Mouse (Mus musculus) megakaryocyte, adult 5-6 weeks (primary cell): ENCODE results near the gene Hmgb2. TPM values are rescaled to one million over a fixed set of nuclear protein-coding genes. Genes with fewer than 3 reads are reported as not detected.
"Not testable (repeated sequence)": the region's sequence is repeated elsewhere in the genome, so short reads cannot be mapped to it uniquely, and the experiment has no call there.

Experiments used
- ATAC-seq: 2 replicates; pipeline ENCODE4 v1.8.0; 2016; ENCODE audit warnings: mild to moderate bottlenecking, inconsistent platforms; ENCODE audit not compliant: poor library complexity, severe bottlenecking
- total RNA-seq, 2 experiments: library from RNA; stranded (forward) in 1 of 2; stranded (reverse) in 1 of 2; fragments of 153-499, 151-499 nt in 1 of 2; fragments of 221-1000, 200-1000 nt in 1 of 2; gene quantifications; 2 replicates each; pipeline versions ENCODE4 v1.2.3 to v1.2.4; 2015 to 2017

Gene Hmgb2
- total RNA-seq (2015): 624 and 684 TPM in 2 replicates
- 745 and 753 TPM in 2 replicates for total RNA-seq (2017)

DNA sequence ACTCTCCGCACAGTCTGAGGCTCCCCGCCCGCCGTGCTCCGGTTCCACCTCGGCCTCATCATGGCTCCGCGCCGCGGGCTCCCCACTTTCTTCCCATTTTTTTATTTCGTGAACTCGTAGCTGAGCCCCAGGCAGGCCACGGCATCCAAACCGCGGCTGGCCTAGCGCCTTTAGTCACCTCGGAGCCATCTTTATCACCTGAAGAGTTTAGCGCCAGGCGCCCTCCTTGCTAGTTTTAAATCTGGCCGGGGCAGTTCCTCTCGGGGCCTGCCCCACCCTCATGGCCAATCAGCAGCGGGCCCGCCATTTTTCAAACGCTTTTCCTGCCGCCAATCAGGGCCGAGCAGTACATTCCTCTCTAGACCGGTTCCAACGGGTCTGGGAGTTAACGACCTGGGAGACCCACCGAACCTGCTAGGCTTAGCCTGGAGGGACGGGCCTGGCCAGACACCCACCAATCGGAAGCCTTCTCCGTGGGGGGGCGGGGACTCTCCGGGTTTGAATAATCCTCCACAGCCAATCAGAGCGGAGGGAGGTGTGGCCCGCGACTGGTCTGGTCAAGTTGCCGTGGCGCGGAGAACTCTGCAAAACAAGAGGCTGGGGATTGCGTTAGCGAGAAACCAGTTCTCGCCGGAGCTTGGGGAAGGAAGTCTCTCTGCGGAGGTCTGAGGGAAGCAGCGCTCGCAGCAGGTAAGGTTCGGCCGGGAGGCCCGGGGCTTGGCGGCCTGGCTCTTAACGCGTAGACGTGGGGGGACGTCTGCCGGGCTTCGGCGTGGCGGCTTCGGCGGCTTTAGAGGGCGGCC lies at the start of gene Hmgb2:
Gene Hmgb2 (plus strand): TSS at position 592 of the 803 bp plus-strand sequence.
- peak; percentile 90 for ATAC-seq

DNA sequence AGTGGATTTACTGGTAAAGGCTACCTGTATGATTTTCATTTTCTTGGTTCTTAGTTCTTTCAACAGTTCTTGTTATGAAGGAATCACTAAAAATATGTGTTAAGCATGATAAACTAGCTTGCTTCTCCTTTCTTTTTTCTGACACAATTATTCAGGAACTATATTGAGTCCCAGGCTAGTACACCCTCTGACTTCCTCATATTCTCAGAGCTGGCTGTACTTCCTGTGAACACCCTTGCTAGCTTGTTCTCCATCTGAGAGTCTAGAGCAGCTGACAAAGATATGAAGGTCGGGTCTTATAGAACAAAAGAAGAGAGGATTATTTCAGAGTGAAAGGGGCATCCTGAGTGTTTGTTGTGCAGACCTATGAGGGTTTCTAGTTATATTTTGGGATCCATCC lies 48.9 kb upstream of the Hmgb2 start:
- peak; percentile 99 for ATAC-seq

DNA sequence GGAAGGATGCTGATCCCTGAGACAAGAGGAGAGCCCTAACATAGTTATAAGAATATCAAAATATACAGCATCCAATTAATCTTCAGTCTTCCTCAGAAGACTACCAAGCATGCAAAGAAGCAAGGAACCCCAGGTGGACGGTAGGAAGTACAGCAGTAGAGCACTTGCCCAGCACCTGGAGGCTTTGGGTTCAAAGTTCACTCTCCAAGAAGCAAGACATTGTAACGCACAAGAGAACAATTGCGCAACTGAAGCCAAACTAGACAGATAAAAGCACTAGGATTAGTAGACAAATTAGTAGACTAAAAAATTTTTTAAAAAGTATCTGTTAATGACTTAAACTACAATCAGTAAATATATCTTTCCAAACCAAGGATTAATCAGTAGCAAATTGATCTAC lies 48.0 kb upstream of the Hmgb2 start:
- ATAC-seq: no peak

DNA sequence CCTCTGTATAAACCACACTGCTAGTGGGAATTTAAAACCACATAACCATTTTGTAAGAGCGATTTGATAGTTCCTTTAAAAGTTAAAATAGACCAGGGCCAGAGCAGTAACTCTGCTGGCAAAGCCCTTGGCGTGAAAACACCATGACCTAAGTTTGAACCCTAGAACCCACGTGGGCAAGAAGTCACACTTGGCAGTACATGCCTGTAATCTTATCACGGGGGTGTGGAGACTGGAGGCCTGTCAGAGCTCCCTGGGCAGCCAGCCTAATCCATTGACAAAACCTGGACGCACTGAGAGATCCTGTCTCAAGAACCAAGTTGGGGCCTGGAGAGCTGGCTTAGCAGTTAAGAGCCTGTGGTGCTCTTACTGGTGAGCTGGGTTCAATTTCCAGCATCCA lies 43.1 kb upstream of the Hmgb2 start:
- peak; percentile 90 for ATAC-seq

DNA sequence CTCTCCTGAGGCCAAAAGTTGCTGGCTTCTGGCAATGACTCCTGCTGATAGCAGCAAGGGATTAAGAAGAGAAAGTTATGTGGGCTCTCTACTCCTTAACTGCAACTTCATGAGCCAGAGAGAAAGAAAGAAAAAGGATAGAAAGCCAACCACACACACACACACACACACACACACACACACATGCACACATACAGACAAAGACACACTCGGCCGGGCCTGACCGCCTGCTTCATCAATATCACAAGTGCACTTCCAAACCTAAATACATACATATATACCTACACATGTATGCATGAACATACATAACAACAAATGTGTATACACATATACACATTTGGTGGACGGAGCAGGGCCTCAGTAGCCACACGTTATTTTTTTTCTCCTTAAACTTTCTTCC lies 40.8 kb upstream of the Hmgb2 start:
- ATAC-seq: no peak

DNA sequence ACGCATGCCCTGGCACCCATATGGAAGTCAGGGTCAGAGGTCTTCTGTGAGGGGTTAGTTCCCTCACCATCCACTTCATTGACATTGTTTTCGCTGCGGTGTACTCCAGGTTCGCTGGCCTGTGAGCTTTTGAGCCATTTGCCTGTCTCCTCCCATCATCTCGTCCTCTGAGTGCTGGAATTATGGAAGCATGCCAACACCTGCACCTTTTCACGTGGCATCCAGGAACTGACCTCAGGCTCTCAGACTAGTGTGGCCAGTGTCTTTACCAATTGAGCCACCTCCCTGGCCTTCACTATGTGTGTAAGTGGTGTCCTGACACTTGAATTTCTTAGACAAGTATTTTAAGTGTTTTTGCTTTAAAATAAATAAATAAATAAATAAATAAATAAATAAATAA lies 38.0 kb upstream of the Hmgb2 start:
- ATAC-seq: no peak

DNA sequence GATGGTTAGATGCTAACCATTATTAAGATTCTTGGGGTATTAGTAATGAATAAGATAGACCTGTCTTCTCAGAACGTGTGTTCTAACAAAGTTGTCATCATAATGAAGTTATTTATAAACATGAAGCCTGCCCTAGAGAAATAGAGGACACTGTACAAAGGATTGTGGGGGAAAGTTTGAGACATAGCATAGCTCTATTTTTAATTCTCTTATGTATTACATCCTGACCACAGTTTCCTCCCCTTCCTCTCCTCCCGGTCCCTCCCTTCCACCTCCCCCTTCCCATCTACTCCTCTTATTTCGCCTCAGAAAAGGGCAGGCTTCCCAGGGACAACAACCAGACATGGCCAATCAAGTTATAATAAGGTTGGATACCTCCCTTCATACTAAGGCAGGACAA lies 33.3 kb upstream of the Hmgb2 start:
- no peak for ATAC-seq

DNA sequence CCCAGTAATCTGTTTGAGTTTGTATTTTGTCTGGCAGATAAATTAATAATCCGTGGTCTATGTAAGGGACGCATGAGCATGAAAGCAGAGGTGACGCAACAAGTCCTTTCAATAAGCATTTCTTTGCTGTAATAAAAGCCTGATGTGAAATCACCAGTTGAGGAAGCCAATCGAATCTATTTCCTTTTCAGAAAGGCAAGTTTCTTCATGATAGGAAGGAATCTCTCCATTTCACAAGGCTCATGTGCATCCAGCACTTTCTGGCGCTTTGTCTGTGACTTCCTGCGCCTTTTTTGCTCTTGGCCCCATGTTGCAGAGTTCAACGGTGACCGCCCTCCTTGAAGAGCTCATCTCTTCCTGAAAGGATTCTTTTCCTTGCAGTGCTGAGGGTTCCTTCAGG lies 32.0 kb upstream of the Hmgb2 start:
- peak; percentile 87 for ATAC-seq

GRCm38 (mm10) chr8:57480606-57481005 lies 31.1 kb upstream of the Hmgb2 start:
- ATAC-seq: no peak

DNA sequence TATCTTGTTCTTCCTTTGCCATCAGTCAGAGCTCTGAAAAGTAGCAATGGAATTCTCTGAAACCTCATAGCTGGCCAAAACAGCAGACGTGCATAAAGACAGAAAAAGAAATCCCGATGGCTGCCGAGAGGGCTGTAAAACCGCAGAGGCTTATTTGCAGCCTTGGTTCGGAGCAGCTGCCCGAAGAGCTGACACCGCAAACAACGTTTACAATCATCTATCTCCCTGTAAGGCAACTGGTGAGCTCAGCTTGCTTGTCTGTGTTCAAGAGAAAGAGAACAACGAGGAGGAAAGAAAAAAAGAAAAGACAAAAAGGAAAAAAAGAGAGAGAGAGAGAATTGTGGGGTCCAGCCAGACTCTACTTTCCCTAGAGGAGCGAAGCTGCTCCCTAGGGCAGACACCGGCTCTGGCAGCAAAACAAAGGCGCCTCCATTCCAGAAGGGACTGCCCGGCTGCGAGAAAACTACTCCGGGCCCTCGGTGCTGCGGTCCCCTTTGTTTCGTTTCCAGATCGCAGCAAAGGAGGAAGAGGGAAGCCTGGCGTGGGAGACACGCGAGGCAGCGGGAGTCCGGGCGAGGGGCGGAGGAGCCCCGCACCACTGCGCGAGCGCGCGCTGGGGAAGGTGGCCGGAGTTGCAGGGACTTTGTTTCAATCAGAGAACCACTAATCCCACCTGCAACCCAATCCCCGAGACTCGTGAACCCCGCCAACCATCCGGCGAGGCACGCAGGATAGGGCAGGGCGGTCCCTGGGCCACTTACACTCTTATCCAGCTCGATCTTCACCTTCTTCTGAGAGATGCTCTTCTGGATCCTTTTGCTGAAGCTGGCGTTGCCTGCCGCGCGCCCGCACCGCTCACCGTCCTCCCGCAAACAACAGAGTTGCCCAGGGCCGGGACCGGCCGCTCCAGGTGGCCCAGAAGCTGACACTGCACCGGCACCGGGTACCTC lies 24.9 kb upstream of the Hmgb2 start:
- peak; percentile 49 for ATAC-seq

- peak; percentile 92 for ATAC-seq
Measured at GRCm38 (mm10) chr8:57487441-57488155, 24.1 kb upstream of the Hmgb2 start, which contains the start of gene Sap30. Gene Sap30 (minus strand): TSS chr8:57487860.

DNA sequence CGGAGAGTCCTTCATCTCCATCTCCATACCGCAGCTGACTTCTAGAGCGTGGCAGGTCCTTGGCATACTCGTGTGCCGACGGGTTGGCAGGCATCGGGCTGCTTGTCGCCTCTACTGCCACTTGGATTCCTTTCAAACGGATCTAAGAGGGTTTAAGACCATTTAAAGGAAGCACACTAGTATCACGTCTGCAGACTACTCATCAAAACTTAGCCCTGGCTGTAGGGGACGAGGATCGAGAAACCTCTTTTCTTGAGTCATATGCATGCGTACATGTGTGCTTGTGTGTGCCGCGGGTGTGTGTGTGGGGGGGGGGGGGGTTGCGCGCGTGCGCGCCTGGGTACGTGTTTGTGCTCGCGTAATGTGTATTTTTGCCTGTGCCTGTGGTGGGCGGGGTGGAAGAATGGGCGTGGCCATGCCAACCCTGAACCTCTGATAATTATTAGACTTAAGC lies 23.4 kb upstream of the Hmgb2 start:
- peak; percentile 39 for ATAC-seq

DNA sequence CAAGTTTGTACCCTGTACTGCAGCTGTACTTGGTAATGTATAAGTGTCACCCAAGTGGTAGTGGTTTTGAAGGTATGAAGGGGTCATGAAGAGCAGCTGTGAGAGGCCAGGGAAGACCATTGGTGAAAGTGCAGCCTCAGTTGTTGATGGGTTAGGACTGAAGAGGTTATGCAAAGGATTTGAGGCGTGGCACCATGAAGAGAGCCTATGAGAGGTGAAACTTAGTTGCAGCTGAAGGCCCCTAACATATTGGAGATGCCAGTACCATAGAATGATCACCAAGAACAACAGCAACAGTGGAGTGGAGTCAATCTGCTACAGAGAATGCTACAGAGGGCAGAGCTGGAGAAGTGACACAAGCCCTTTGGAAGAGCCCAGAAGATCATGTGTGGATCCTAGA lies 22.3 kb upstream of the Hmgb2 start:
- ATAC-seq: no peak

DNA sequence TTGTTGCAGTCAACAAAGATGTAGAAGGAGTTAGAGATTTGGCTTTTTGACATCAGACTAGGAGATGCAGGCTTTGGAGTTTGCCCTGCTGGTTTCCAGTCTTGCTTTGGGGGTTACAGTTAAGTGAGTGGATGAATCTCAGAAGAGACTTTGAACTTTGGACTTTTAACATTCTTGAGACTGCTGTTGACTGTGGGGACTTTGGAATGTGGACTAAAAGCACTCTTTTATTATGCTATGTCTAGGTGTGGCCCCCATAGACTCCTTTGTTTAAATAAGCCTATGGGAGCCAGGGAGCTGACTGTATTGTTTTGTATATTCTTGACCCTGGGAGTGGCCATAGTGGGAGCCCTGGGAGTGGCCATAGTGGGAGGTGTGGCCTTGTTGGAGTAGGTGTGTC lies 21.8 kb upstream of the Hmgb2 start:
- ATAC-seq: no peak

GRCm38 (mm10) chr8:57491873-57492272 lies 19.8 kb upstream of the Hmgb2 start:
- ATAC-seq: no peak

DNA sequence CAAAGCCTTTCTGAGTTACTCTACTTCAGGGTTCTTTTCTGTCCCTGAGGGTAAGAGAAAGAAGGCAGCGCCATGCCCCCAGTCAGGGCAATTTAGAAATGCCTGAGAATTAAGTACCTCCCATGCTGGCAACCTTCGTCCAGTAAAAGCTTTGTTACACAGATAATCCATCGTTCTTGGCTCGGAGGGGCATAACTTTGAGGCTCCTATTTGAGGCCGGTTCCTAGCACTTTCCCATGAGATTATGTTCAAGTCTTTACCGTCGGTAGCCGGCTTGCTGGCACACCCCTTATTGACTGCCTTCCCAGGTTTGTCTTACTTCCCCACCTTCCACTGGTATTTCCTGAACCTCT lies 13.2 kb upstream of the Hmgb2 start:
- no peak for ATAC-seq

- ATAC-seq: 0 out of 2 replicates have a peak, but pooled peaks have one; percentile 17
Measured at GRCm38 (mm10) chr8:57498847-57499511, 12.7 kb upstream of the Hmgb2 start.

DNA sequence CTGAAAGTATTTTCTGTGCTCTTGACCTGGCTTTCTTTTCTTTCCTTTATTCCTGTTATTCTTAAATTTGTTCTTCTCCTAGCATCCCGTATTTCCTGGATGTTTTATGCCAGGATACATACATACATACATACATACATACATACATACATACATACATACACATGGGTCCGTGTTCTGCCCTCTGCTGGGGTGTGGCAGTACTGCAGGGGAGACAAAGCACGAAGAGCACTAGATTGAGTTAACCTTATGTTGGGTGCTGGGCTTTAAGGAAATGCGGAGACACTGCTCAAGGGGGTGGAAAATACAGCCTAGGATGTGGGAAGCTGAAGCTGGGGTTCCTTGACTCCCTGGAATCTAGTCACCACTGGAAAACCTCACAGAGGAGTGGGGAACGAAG lies 8.1 kb upstream of the Hmgb2 start:
- ATAC-seq: peak; percentile 92

DNA sequence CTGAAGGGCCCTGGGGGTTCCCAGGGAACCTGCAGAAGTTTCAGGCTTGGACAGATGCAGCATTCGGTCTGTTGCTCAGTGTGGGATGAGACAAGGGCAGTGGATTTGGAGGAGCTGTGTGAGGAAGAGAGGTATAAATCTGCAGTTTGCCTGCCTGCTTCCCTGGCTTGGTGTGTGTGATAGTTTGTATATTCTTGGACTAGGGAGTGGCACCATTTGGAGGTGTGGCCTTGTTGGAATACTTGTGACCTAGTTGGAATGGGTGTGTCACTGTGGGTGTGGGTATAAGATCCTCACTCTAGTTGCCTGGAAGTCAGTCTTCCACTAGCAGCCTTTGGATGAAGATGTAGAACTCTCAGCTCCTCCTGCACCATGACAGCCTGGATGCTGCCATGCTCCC lies 6.2 kb upstream of the Hmgb2 start:
- ATAC-seq: not testable (repeated sequence)

GRCm38 (mm10) chr8:57507556-57508063 lies 4.1 kb upstream of the Hmgb2 start:
- no peak for ATAC-seq
